Mouse (Mus musculus): ENCODE data around the gene Slamf9. TPM values are rescaled to one million over a fixed set of nuclear protein-coding genes. Genes with fewer than 3 reads are reported as not detected.

The Slamf9 gene
- total and polyA plus RNA-seq, 3 experiments = 28.3 to 32.6 (median 30.9) TPM

GRCm38 (mm10) chr1:172525971-172526370 is 50.8 kb downstream of the Slamf9 start:
- in situ Hi-C loops (cut with MboI; ENCODE audit: low pct_ligation_motif_present, low pct_unique_long_range_greater_than_20kb, low sequenced_read_pairs) = no loop called here
- H3K79me2 ChIP-seq (replicated peaks; ENCODE audit: control insufficient read depth, extremely low read depth, insufficient read depth, poor library complexity, severe bottlenecking) = no peaks in the 10 kb centered on the region
- no peaks in the 10 kb centered on the region for H3K36me3 ChIP-seq (replicated peaks in 1 of 2; ENCODE audit: control insufficient read depth in 1 of 2, insufficient read depth in 1 of 2, low read length in 1 of 2)
- peaks cover 19 to 55% of the 10 kb centered on the region in 2 experiments for H3K4me1 ChIP-seq (ENCODE audit: control insufficient read depth in 1 of 2, insufficient read depth in 2 of 2)
- H3K9me3 ChIP-seq (replicated peaks; ENCODE audit: low read length) = no peaks in the 10 kb centered on the region
- H3K27me3 ChIP-seq (replicated peaks) = peaks cover 12% of the 10 kb centered on the region
- no peak overlapping the region for H3K27ac ChIP-seq (ENCODE audit: insufficient read depth, low read depth)
- dilution Hi-C loops (cut with MboI; ENCODE audit: extremely low pct_ligation_motif_present, extremely low pct_unique_long_range_greater_than_20kb, low sequenced_read_pairs) = no loop called here
- H3K9ac ChIP-seq (ENCODE audit: insufficient read depth, low read depth) = no peak overlapping the region
- DNase-seq (ENCODE audit: extremely low read depth) = no peak
- no peak overlapping the region for H3K4me3 ChIP-seq (replicated peaks in 1 of 3; ENCODE audit: low read depth in 2 of 3, low read length in 2 of 3, poor library complexity in 1 of 3)
- no peak overlapping the region for H3K4me2 ChIP-seq (ENCODE audit: insufficient read depth, low read depth, poor library complexity, severe bottlenecking)
- no peak for TF ChIP-seq BHLHE40 (IDR thresholded peaks at IDR 0.05; ENCODE audit: low read depth, low read length)
- no peak for TF ChIP-seq NRF1 (IDR thresholded peaks at IDR 0.05; ENCODE audit: low read depth, low read length)
- no peak for TF ChIP-seq USF1 (IDR thresholded peaks at IDR 0.05; ENCODE audit: low read depth, low read length)
- TF ChIP-seq CHD2 (IDR thresholded peaks at IDR 0.05; ENCODE audit: low read length) = no peak

GRCm38 (mm10) chr1:172526380-172527081 is 51.4 kb downstream of the Slamf9 start:
- Histone ChIP-seq H3K36me3 (replicated peaks in 1 of 2; ENCODE audit: control insufficient read depth in 1 of 2, insufficient read depth in 1 of 2, low read length in 1 of 2) (no peaks in the 10 kb centered on the region), H3K4me3 (replicated peaks in 1 of 3; ENCODE audit: low read depth in 2 of 3, low read length in 2 of 3, poor library complexity in 1 of 3) (no peak overlapping the region), H3K4me1 (ENCODE audit: control insufficient read depth in 1 of 2, insufficient read depth in 2 of 2) (peaks cover 19 to 55% of the 10 kb centered on the region in 2 experiments), H3K27ac (ENCODE audit: insufficient read depth, low read depth) (no peak overlapping the region), H3K79me2 (replicated peaks; ENCODE audit: control insufficient read depth, extremely low read depth, insufficient read depth, poor library complexity, severe bottlenecking) (no peaks in the 10 kb centered on the region), H3K9me3 (replicated peaks; ENCODE audit: low read length) (no peaks in the 10 kb centered on the region), H3K9ac (ENCODE audit: insufficient read depth, low read depth) (no peak overlapping the region), H3K27me3 (replicated peaks) (peaks cover 12% of the 10 kb centered on the region), H3K4me2 (ENCODE audit: insufficient read depth, low read depth, poor library complexity, severe bottlenecking) (no peak overlapping the region)
- DNase-seq (ENCODE audit: extremely low read depth) = no peak
- TF ChIP-seq USF1 (IDR thresholded peaks at IDR 0.05; ENCODE audit: low read depth, low read length) = no peak
- TF ChIP-seq JUN (IDR thresholded peaks at IDR 0.05; ENCODE audit: insufficient read depth, low read depth, low read length) = no peak
- no peak for TF ChIP-seq ZKSCAN1 (IDR thresholded peaks at IDR 0.05; ENCODE audit: borderline replicate concordance, low read depth, low read length)
- no peak for TF ChIP-seq E2F4 (IDR thresholded peaks at IDR 0.05; ENCODE audit: insufficient replicate concordance, low read depth, low read length)
- TF ChIP-seq JUND (conservative IDR thresholded peaks at IDR 0.05; ENCODE audit: low read depth, low read length) = no peak
- no peak for TF ChIP-seq POLR2A (IDR thresholded peaks at IDR 0.05; ENCODE audit: low read depth, low read length)
- TF ChIP-seq NELFE (IDR thresholded peaks at IDR 0.05; ENCODE audit: low read depth, low read length) = no peak
- no peak for TF ChIP-seq CTCF (conservative IDR thresholded peaks at IDR 0.05 in 1 of 2, IDR thresholded peaks at IDR 0.05 in 1 of 2; ENCODE audit: low read depth in 2 of 2, low read length in 2 of 2)
- TF ChIP-seq TCF12 (IDR thresholded peaks at IDR 0.05; ENCODE audit: low read depth, low read length) = no peak
- TF ChIP-seq KAT2A (IDR thresholded peaks at IDR 0.05; ENCODE audit: insufficient replicate concordance, low read length) = no peak
- no peak for TF ChIP-seq BHLHE40 (IDR thresholded peaks at IDR 0.05; ENCODE audit: low read depth, low read length)
- dilution Hi-C loops (cut with MboI; ENCODE audit: extremely low pct_ligation_motif_present, extremely low pct_unique_long_range_greater_than_20kb, low sequenced_read_pairs) (no loop called here), in situ Hi-C loops (cut with MboI; ENCODE audit: low pct_ligation_motif_present, low pct_unique_long_range_greater_than_20kb, low sequenced_read_pairs) (no loop called here)

GRCm38 (mm10) chr1:172527431-172527830 is 52.3 kb downstream of the Slamf9 start:
- H3K27ac ChIP-seq (ENCODE audit: insufficient read depth, low read depth) = no peak overlapping the region
- dilution Hi-C loops (cut with MboI; ENCODE audit: extremely low pct_ligation_motif_present, extremely low pct_unique_long_range_greater_than_20kb, low sequenced_read_pairs) (no loop called here), in situ Hi-C loops (cut with MboI; ENCODE audit: low pct_ligation_motif_present, low pct_unique_long_range_greater_than_20kb, low sequenced_read_pairs) (no loop called here)
- no peak overlapping the region for H3K9ac ChIP-seq (ENCODE audit: insufficient read depth, low read depth)
- peaks cover 16% of the 10 kb centered on the region for H3K27me3 ChIP-seq (replicated peaks)
- no peak overlapping the region for H3K4me2 ChIP-seq (ENCODE audit: insufficient read depth, low read depth, poor library complexity, severe bottlenecking)
- H3K36me3 ChIP-seq (replicated peaks in 1 of 2; ENCODE audit: control insufficient read depth in 1 of 2, insufficient read depth in 1 of 2, low read length in 1 of 2) = no peaks in the 10 kb centered on the region
- H3K79me2 ChIP-seq (replicated peaks; ENCODE audit: control insufficient read depth, extremely low read depth, insufficient read depth, poor library complexity, severe bottlenecking) = no peaks in the 10 kb centered on the region
- H3K4me3 ChIP-seq (replicated peaks in 1 of 3; ENCODE audit: low read depth in 2 of 3, low read length in 2 of 3, poor library complexity in 1 of 3) = no peak overlapping the region
- DNase-seq (ENCODE audit: extremely low read depth) = no peak
- peaks cover 14 to 48% of the 10 kb centered on the region in 2 experiments for H3K4me1 ChIP-seq (ENCODE audit: control insufficient read depth in 1 of 2, insufficient read depth in 2 of 2)
- H3K9me3 ChIP-seq (replicated peaks; ENCODE audit: low read length) = no peaks in the 10 kb centered on the region
- TF ChIP-seq SIN3A (IDR thresholded peaks at IDR 0.05; ENCODE audit: low read length) = no peak
- no peak for TF ChIP-seq UBTF (IDR thresholded peaks at IDR 0.05; ENCODE audit: low read depth, low read length)
- TF ChIP-seq MEF2A (IDR thresholded peaks at IDR 0.05; ENCODE audit: borderline replicate concordance, low read depth, low read length) = no peak
- TF ChIP-seq ZC3H11A (IDR thresholded peaks at IDR 0.05; ENCODE audit: low read depth, low read length) = no peak
- TF ChIP-seq IRF4 (IDR thresholded peaks at IDR 0.05; ENCODE audit: low read depth, low read length) = no peak
- no peak for TF ChIP-seq MYC (IDR thresholded peaks at IDR 0.05; ENCODE audit: low read depth, low read length)
- TF ChIP-seq ELF1 (IDR thresholded peaks at IDR 0.05; ENCODE audit: low read depth, low read length) = no peak
- no peak for TF ChIP-seq BHLHE40 (IDR thresholded peaks at IDR 0.05; ENCODE audit: low read depth, low read length)
- no peak for TF ChIP-seq MAX (IDR thresholded peaks at IDR 0.05; ENCODE audit: low read length)
- TF ChIP-seq RCOR1 (conservative IDR thresholded peaks at IDR 0.05; ENCODE audit: low read depth, low read length) = no peak
- TF ChIP-seq ZMIZ1 (IDR thresholded peaks at IDR 0.05; ENCODE audit: low read depth, low read length) = no peak
- no peak for TF ChIP-seq CHD1 (IDR thresholded peaks at IDR 0.05; ENCODE audit: low read depth, low read length)
- TF ChIP-seq PAX5 (IDR thresholded peaks at IDR 0.05; ENCODE audit: low read length) = no peak
- no peak for TF ChIP-seq POLR2AphosphoS2 (IDR thresholded peaks at IDR 0.05; ENCODE audit: low read depth, low read length)
